Mouse (Mus musculus) layer of hippocampus, adult 8-10 months (tissue): ENCODE measurements around the gene Ptprk. TPM values are rescaled to one million over a fixed set of nuclear protein-coding genes. Genes with fewer than 3 reads are reported as not detected.
A peak's percentile ranks its signal among the peaks of the same experiment; 100 is the strongest.

Experiments used
- DNase-seq, 2 experiments: peaks; one replicate each; pipeline ENCODE4 v3.0.0; 2022; ENCODE audit warnings: low spot score in 2 of 2
- total RNA-seq, 4 experiments: library from RNA; stranded (reverse); gene quantifications; 2 replicates each; pipeline ENCODE4 v1.2.4; 2022

Gene Ptprk
- 10 to 100 TPM; 42.6 to 59.5 (median 51.5) TPM for total RNA-seq

DNA sequence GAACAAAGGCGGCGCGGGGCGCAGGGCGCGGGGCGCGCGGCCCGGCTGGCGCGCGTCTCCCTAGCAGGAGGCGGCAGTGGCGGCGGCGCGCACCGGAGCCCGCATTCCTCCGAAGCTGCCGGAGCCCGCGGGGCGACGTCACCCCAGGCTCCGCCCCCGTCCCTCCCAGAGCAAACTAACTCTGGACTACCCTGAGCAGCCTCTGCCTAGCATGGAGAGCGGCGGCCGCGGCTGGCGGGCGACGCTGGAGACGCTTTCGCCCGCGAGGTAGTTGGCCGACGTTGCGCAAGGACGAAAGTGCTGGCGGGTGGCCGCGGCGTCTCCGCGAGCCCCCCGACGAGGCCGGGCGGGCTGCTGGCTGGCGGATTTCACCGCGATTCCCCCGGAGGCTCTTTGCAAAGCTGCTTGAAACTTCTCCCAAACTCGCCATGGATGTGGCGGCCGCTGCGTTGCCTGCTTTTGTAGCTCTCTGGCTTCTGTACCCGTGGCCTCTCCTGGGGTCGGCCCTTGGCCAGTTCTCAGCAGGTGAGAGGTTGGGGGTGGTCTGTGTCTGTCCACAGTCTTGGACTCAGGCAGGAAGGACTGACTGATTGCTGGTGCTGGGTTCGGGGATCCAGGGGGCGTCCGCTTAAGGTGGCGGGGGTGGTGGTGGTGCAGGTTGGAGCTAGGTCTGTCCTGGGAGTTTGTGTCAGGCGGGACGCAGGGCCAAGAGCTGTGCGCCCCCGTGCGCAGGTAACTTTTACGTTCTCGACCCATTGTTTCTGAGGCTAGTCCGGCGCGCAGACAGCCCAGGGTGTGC is at the start of gene Ptprk:
Gene Ptprk, plus strand, starts transcription at position 168 of the 799 bp plus-strand sequence.
- DNase-seq, result peak; percentile 81 to 90

DNA sequence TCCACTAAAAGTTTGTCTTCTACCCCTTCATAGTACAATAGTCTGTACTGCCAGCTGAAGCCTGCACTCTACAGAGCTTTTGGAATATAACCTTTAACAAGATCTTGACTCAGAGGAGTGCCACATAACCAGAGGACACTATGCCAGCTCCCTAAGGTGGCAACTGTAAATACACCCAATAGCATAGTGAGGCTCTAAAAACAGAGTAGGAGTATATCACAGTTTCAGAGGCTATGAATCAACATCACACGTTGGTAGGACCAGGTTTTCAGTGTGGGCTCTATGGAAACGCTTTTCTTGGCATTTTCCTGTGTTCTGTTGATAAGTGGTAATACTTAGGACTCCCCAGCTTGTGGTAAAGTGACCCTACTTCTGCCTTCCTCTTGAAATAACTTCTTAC is 46.8 kb upstream of the Ptprk start:
- no peak for DNase-seq

GRCm38 (mm10) chr10:28036456-28036855 is 38.2 kb upstream of the Ptprk start:
- DNase-seq, result no peak

GRCm38 (mm10) chr10:28054764-28055163 is 19.9 kb upstream of the Ptprk start:
- no peak for DNase-seq

DNA sequence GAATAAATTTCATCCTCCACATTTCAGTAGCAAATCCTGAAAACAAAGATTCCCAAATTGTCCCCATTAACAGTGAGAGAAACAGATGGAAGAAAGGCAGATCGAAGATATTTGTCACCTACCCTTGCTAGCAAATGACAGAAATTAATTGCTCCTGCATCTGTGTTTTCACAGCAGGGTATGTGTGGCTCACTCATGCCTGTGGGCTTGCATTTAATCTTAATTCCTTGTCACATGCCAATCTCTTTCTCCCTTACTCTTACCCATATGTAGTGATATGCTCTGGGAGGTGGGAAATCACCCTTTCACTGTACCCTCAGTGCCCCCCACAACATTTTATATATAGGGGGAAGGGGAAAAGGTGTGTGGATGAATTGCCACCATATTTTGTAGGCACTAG is 15.4 kb upstream of the Ptprk start:
- DNase-seq, result no peak

- no peak for DNase-seq
Measured at GRCm38 (mm10) chr10:28067997-28068396, 6.6 kb upstream of the Ptprk start.

GRCm38 (mm10) chr10:28073991-28074652 is 498 bp upstream of the Ptprk start:
- DNase-seq, result peak; percentile 47 to 62

- DNase-seq, result no peak
Measured at GRCm38 (mm10) chr10:28075491-28076035, 943 bp downstream of the Ptprk start.

- peak in 1 of 2 experiments; percentile 14 for DNase-seq
Measured at GRCm38 (mm10) chr10:28076036-28076855, 1.6 kb downstream of the Ptprk start.

- DNase-seq, result no peak
Measured at GRCm38 (mm10) chr10:28078270-28078669, 3.6 kb downstream of the Ptprk start.

DNA sequence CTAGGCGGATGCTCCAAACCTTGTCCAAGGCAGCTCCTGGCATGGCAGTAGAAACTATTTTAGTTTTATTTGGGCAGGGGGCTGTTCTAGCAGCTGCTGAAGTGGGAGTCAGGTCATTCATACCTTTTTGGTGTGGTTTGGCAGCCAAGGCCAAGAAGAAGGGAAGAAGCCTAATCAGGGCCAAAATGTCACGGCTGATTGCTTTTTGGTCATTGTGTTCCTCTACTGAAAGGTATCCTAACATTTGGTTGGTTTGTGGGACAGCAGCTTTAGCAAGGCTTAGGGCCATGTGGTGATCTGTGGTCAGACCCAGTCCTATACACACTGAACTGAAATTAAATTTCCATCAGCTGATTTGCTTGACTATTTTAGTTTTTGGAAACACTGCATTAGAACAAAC is 6.6 kb downstream of the Ptprk start:
- DNase-seq, result no peak

DNA sequence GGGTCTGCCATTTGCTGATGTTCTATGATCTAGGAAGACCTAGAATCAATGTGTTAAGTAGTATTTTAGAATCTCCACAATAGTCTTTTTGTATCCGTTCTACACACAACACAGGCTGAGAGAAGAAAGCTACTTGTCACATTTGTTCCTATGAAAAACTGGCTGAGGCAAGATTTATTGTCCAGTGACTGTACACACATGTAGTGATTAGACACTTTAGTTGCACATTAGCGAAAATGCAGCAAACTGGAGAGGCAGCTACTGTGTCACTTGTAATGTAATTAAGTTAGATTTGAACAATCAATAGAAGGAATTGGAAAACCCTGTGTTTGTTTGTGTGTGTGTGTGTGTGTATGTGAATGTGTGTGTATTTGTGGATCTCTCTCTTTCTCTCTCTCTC is 8.6 kb downstream of the Ptprk start:
- DNase-seq, result no peak

DNA sequence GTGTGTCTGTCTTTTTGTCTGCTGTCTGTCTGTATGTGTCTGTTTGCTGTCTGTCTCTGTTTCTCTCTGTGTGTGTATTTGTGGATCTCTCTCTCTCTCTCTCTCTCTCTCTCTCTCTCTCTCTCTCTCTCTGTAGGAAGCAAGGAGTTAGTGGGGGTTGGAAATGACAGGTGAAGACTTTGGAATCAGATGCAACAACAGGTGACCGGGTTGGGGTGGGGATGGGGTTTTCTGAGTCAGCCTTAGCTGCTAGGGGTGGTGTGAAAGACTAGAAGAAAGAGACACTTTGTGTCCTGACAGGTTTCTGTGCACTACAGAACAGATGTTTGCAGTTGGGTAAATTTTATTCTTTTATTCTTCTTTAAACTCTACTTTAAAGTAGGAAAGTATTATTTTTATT is 9.0 kb downstream of the Ptprk start:
- DNase-seq, result no peak

- no peak for DNase-seq
Measured at GRCm38 (mm10) chr10:28087341-28087740, 12.7 kb downstream of the Ptprk start.

- DNase-seq, result no peak
Measured at GRCm38 (mm10) chr10:28087749-28088148, 13.1 kb downstream of the Ptprk start.

- DNase-seq, result no peak
Measured at GRCm38 (mm10) chr10:28096007-28096406, 21.4 kb downstream of the Ptprk start.

GRCm38 (mm10) chr10:28097637-28098036 is 23.0 kb downstream of the Ptprk start:
- no peak for DNase-seq

DNA sequence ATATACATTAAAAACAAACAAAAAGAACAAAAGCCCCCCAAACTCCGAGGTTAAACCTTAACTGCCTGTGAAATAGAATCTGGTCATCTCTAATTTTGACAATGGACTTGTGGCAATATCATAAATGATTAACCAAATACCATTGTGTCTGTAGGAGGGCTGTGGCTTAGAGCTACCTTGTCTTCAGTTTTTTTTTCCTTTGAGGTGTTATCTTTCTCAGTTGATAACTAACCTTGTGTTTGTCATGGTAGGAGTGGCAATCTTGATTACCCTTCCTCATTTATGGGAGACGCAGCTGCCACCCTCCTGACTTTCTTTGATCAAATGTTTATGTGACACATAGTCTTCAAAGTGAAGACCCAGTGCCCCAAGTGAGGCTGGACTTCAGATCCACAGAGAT is 24.3 kb downstream of the Ptprk start:
- no peak for DNase-seq

DNA sequence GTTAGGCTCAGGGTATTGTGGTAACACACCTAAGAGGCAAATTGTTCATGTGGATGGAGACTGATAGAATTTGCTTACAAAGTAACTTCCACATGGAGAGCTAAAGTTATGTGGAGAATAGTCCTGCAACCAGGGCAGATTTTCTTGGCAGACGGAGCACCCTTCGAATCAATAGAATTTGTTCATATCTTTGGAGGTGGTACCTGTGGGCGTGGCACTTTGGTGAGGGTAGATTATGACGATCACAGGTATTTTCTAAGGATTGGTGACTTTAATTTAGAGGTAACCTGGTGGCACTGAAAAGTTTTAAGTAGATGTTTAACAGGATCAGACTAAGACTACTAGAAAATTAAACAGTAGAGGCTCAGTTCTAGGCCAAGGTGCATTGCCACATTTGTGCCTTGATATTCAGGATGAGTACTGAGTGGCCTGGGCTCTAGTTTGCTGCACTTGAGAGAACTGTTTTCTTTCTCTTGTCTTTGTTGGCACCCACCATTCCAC is 28.8 kb downstream of the Ptprk start:
- DNase-seq, result no peak

DNA sequence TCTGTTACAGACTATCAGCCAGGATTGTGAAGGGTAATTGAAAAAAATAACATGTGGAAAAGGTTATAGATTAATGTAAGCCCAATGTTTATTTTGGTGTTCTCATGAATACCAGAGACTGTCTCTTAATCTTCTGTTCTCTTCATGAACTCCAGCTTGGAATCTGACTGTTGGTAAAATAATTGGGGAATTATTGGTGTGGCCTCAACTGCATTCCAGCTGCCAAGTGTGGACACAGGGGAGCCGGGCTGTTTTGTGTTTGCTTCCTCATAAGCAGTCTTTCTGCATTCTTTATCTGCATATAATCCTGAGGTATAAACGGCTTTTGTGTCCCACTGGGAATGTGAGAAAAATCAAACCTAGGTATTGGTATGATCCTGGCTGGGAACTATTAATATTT is 29.3 kb downstream of the Ptprk start:
- DNase-seq, result no peak

GRCm38 (mm10) chr10:28105247-28105646 is 30.6 kb downstream of the Ptprk start:
- no peak for DNase-seq
